Comparison of ENCODE assay signal across 24 mouse cellular contexts in genomic region chr8:116628975-116629374, GRCm38 (mm10).
DNase-seq lines count a peak whose midpoint lies in the region; ATAC-seq and TF ChIP-seq lines count a peak whose summit lies in the region.
"Had no signal": no experiment of that assay in that cellular context is flagged by ENCODE, and none has a peak within 500 bp of the region (broad histone marks: within the 10 kb centered on the region; RNA-seq: fewer than 3 reads in every experiment).

No protein-coding gene starts in this region.

- no peaks in the 10 kb centered on the region for H3K9me3 ChIP-seq in kidney, embryonic 14.5 days (ENCODE audit: control insufficient read depth, low read length)
- H3K9me3 ChIP-seq in intestine, embryonic 16.5 days (ENCODE audit: control insufficient read depth, low read length), result no peaks in the 10 kb centered on the region
- H3K9me3 ChIP-seq: heart, embryonic 12.5 days; liver, embryonic 12.5 days; midbrain, embryonic 12.5 days; neural tube, embryonic 12.5 days had no signal

- ATAC-seq in kidney, embryonic 14.5 days (ENCODE audit: low FRiP score, low TSS enrichment), result no peak
- peak; percentile 79 for ATAC-seq in intestine, embryonic 16.5 days
- ATAC-seq: forebrain, embryonic 14.5 days; inflammation-experienced regulatory T-cells, adult 6 months; liver, embryonic 12.5 days; liver, postnatal 0 days had no signal

- H3K4me2 ChIP-seq in kidney, embryonic 14.5 days (replicated peaks; ENCODE audit: low read depth, low read length), result no peak overlapping the region
- H3K4me2 ChIP-seq in intestine, embryonic 16.5 days (ENCODE audit: low read depth, low read length), result no peak overlapping the region
- H3K4me2 ChIP-seq: heart, embryonic 12.5 days; hindbrain, embryonic 14.5 days; liver, embryonic 12.5 days; midbrain, embryonic 12.5 days; neural tube, embryonic 12.5 days had no signal

- 59% methylated on average over 7 of the region's 7 CpGs for WGBS in kidney, embryonic 14.5 days
- WGBS in intestine, embryonic 16.5 days, result 50% methylated on average over 7 of the region's 7 CpGs
- WGBS in small intestine, adult 2 months, result 19% methylated on average over 7 of the region's 7 CpGs

- H3K36me3 ChIP-seq in kidney, embryonic 14.5 days (ENCODE audit: control insufficient read depth, insufficient read depth, low read length), result no peaks in the 10 kb centered on the region; the same call in 1 of the 2 replicates
- H3K36me3 ChIP-seq in intestine, embryonic 16.5 days (ENCODE audit: control insufficient read depth, insufficient read depth, low read length), result no peaks in the 10 kb centered on the region
- no peaks in the 10 kb centered on the region for H3K36me3 ChIP-seq in small intestine, adult 2 months (ENCODE audit: control insufficient read depth, insufficient read depth, low read length)
- H3K36me3 ChIP-seq: liver, embryonic 12.5 days; midbrain, embryonic 12.5 days; neural tube, embryonic 12.5 days had no signal

- no peaks in the 10 kb centered on the region for H3K27me3 ChIP-seq in kidney, embryonic 14.5 days (ENCODE audit: control insufficient read depth, insufficient read depth, low read length)
- H3K27me3 ChIP-seq in intestine, embryonic 16.5 days (replicated peaks; ENCODE audit: control insufficient read depth, insufficient read depth, low read length), result no peaks in the 10 kb centered on the region
- H3K27me3 ChIP-seq in small intestine, adult 2 months (ENCODE audit: control insufficient read depth, insufficient read depth, low read length), result no peaks in the 10 kb centered on the region
- H3K27me3 ChIP-seq: heart, embryonic 12.5 days; liver, embryonic 12.5 days; megakaryocyte, embryonic 14.5 days; midbrain, embryonic 12.5 days; neural tube, embryonic 12.5 days had no signal

- H3K9ac ChIP-seq in kidney, embryonic 14.5 days (ENCODE audit: low read depth, low read length), result no peak overlapping the region
- H3K9ac ChIP-seq in intestine, embryonic 16.5 days (ENCODE audit: low read depth, low read length), result no peak overlapping the region
- H3K9ac ChIP-seq: heart, embryonic 12.5 days; hindbrain, embryonic 14.5 days; liver, embryonic 12.5 days; liver, postnatal 0 days; midbrain, embryonic 12.5 days; neural tube, embryonic 12.5 days had no signal

- no peak overlapping the region for H3K4me3 ChIP-seq in kidney, embryonic 14.5 days (ENCODE audit: low read length)
- H3K4me3 ChIP-seq in intestine, embryonic 16.5 days (ENCODE audit: low read length), result no peak overlapping the region
- no peak overlapping the region for H3K4me3 ChIP-seq in small intestine, adult 2 months (ENCODE audit: low read depth, low read length)
- H3K4me3 ChIP-seq: heart, embryonic 12.5 days; liver, embryonic 12.5 days; megakaryocyte, embryonic 14.5 days; midbrain, embryonic 12.5 days; myocyte; neural tube, embryonic 12.5 days had no signal

- no peak for TF ChIP-seq POLR2A in small intestine, adult 2 months (IDR thresholded peaks at IDR 0.05; ENCODE audit: low read depth, low read length)

- TF ChIP-seq CTCF in small intestine, adult 2 months (IDR thresholded peaks at IDR 0.05; ENCODE audit: extremely low read depth, insufficient read length, insufficient replicate concordance, low read depth, low read length), result no peak

- no peak overlapping the region for H3K27ac ChIP-seq in kidney, embryonic 14.5 days (ENCODE audit: low read depth, low read length)
- H3K27ac ChIP-seq in intestine, embryonic 16.5 days (ENCODE audit: low read length), result no peak overlapping the region
- peak overlapping the region; percentile 77 for H3K27ac ChIP-seq in small intestine, adult 2 months (ENCODE audit: insufficient read depth, low read depth, low read length)
- H3K27ac ChIP-seq: hindbrain, embryonic 14.5 days; liver, embryonic 12.5 days; midbrain, embryonic 12.5 days; neural tube, embryonic 12.5 days had no signal

- no peaks in the 10 kb centered on the region for H3K4me1 ChIP-seq in kidney, embryonic 14.5 days (ENCODE audit: control insufficient read depth, insufficient read depth, low read length)
- H3K4me1 ChIP-seq in intestine, embryonic 16.5 days (ENCODE audit: control insufficient read depth, insufficient read depth, low read length), result no peaks in the 10 kb centered on the region
- H3K4me1 ChIP-seq in small intestine, adult 2 months (ENCODE audit: control insufficient read depth, insufficient read depth, insufficient read length, low read length), result peaks cover 16% of the 10 kb centered on the region
- H3K4me1 ChIP-seq: heart, embryonic 12.5 days; megakaryocyte, embryonic 14.5 days; midbrain, embryonic 12.5 days; neural tube, embryonic 12.5 days had no signal

- peak; percentile 33 for DNase-seq in kidney, postnatal 10 days
- DNase-seq in B cell, adult 2 months, result peak; percentile 32 to 42
- no peak for DNase-seq in embryo, embryonic 11 days
- DNase-seq in heart, adult 9 months (ENCODE audit: low spot score in 2 of 2), result no peak
- DNase-seq: cerebellum, adult 2 months; cerebellum, postnatal 25 days; gastrocnemius, postnatal 25 days; heart, adult 18-20 months; layer of hippocampus, postnatal 36 days; left cerebral cortex, postnatal 4 days; liver, postnatal 0 days; lung, postnatal 36 days had no signal

Comparison
In these comparisons a context has a peak if more than half of its experiments do, and no peak if none do; other contexts are left out.
1. DNase-seq: peak in kidney, postnatal 10 days (single experiment) and B cell, adult 2 months (2 of 2); none in embryo, embryonic 11 days (single experiment) and heart, adult 9 months (0 of 2).